Mouse (Mus musculus) small intestine, adult 2 months (tissue): ENCODE measurements around the gene Lonrf3.

ENCODE experiments used
- CTCF ChIP-seq: fragments of 200-500 bp; IDR thresholded peaks from 2 replicates; pipeline ENCODE4 v1.5.1; 2012; ENCODE audit warnings: low read depth, mild to moderate bottlenecking, control low read depth, inconsistent platforms, low read length, moderate library complexity, mixed read lengths; ENCODE audit not compliant: insufficient replicate concordance, insufficient read length; ENCODE audit errors: extremely low read depth
- POLR2A ChIP-seq: fragments of 200-500 bp; IDR thresholded peaks from 2 replicates; pipeline ENCODE4 v1.6.1; 2012; ENCODE audit warnings: low read depth, mild to moderate bottlenecking, control low read depth, inconsistent platforms, low read length, moderate library complexity

- TF ChIP-seq CTCF = no peak
- no peak for TF ChIP-seq POLR2A
Measured at GRCm38 (mm10) chrX:36400980-36401379, 72.8 kb downstream of the Lonrf3 start, which contains the start of gene Gm6268.
